Mouse (Mus musculus) spleen, adult 2 months (tissue): Measurements from ENCODE around the gene Lrrc8d. TPM values are rescaled to one million over a fixed set of nuclear protein-coding genes. Genes with fewer than 3 reads are reported as not detected.

Source experiments
- DNase-seq, 2 experiments: peaks; one replicate each; pipeline versions ENCODE4 v3.0.0 to v3.0.0-alpha.2; 2012 to 2021; ENCODE audit warnings: low spot score in 2 of 2, low read depth in 1 of 2
- H3K27ac ChIP-seq: fragments of 200-500 bp; 2 replicates; pipeline ENCODE4 v1.5.1; 2012; ENCODE audit warnings: low read length, inconsistent platforms; ENCODE audit not compliant: insufficient read depth
- H3K27me3 ChIP-seq: fragments of 200-500 bp; 2 replicates; pipeline ENCODE4 v1.6.1; 2012; ENCODE audit warnings: mild to moderate bottlenecking, moderate library complexity, low read length, inconsistent platforms; ENCODE audit not compliant: control insufficient read depth, insufficient read depth
- H3K36me3 ChIP-seq: fragments of 200-500 bp; 2 replicates; pipeline ENCODE4 v1.6.1; 2012; ENCODE audit warnings: mild to moderate bottlenecking, low read length, inconsistent platforms; ENCODE audit not compliant: control insufficient read depth, insufficient read depth
- H3K4me1 ChIP-seq: fragments of 200-500 bp; 2 replicates; pipeline ENCODE4 v1.6.1; 2011; ENCODE audit warnings: inconsistent platforms; ENCODE audit not compliant: control insufficient read depth, insufficient read depth, insufficient read length
- H3K4me3 ChIP-seq: fragments of 200-500 bp; 2 replicates; pipeline ENCODE4 v1.5.1; 2011; ENCODE audit warnings: mild to moderate bottlenecking, inconsistent platforms; ENCODE audit not compliant: insufficient read depth, insufficient read length; ENCODE audit errors: extremely low read depth
- CTCF ChIP-seq: fragments of 200-500 bp; IDR thresholded peaks from 2 replicates; pipeline ENCODE4 v1.5.1; 2011; ENCODE audit warnings: mild to moderate bottlenecking, inconsistent platforms; ENCODE audit not compliant: insufficient read depth, insufficient read length, insufficient replicate concordance; ENCODE audit errors: extremely low read depth
- POLR2A ChIP-seq: fragments of 200-500 bp; IDR thresholded peaks from 2 replicates; pipeline ENCODE4 v1.6.1; 2011; ENCODE audit warnings: low read depth, low read length, inconsistent platforms
- WGBS: fragments of 180-500 bp; shearing (Covaris S2); methylation state at CpG from one replicate; pipeline ENCODE4 v1.1.7; 2018; 5-methylcytosine and 5-hydroxymethylcytosine counted together
- polyA plus RNA-seq: library from polyadenylated mRNA; depleted of rRNA; stranded (reverse); fragments of >200 nt; gene quantifications from 2 replicates; pipeline ENCODE4 v1.2.3, GENCODE M21; 2012

Gene Lrrc8d
- polyA plus RNA-seq, 1 experiment = 5.2 TPM

DNA sequence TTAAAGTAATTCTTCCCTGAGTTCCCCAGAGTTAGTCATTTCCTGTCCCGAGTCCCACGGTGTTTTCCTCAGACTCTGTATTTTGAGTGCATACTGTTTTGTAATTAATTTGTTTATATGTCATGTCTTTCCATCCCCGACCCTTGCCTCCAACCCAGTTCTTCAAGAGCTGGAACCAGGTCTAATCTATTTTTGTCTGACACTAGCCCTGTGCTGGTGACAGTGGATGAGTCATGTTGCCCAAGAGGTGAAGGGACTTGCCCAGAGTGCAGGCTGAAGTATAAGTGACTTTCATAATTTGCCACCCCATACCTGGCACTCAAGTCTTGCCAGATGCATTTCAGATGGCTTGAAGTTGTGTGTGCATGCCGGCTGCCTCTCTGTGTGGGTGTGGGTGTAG is 98.7 kb downstream of the Lrrc8d start:
- no peak for TF ChIP-seq CTCF
- no peak for TF ChIP-seq POLR2A
- H3K36me3 ChIP-seq = no peaks in the 10 kb centered on the region
- peaks cover 2% of the 10 kb centered on the region; the same call in 1 of the 2 replicates for H3K4me1 ChIP-seq
- H3K4me3 ChIP-seq = no peak overlapping the region
- H3K27me3 ChIP-seq = no peaks in the 10 kb centered on the region
- no peak overlapping the region for H3K27ac ChIP-seq
- DNase-seq = no peak
- WGBS = 64% methylated on average over 4 of the region's 4 CpGs

- H3K27ac ChIP-seq = no peak overlapping the region
- 54% methylated on average over 13 of the region's 13 CpGs for WGBS
- DNase-seq = no peak
These were observed 100.3 kb downstream of the Lrrc8d start for GRCm38 (mm10) chr5:105799850-105800635.

DNA sequence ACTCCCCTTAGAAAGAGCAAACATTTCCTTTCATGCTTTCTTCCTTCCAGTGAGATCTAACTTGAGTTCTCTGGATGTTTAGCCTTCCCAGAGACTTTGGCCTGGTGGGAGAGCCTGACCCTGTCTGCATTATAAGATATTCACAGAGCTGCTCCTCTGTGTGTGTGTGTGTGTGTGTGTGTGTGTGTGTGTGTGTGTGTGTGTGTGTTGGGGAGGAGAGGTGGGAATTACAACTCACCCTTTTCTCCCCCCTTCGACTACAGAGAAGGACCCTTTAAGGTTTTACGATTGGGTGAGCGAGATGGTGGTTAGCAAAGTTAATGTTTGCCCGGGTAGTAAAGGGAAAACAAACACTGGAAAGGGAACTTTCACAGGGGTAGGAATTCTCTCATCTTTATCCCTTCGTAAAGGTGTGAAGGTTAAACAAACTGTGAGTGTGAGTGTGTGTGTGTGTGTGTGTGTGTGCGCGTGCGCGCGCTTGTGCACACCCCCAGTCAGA is 101.3 kb downstream of the Lrrc8d start:
- Histone ChIP-seq H3K36me3 (no peaks in the 10 kb centered on the region), H3K27ac (no peak overlapping the region)
- DNase-seq = no peak

More at GRCm38 (mm10) chr5:105799850-105800635, 100.3 kb downstream of the Lrrc8d start:
- Histone ChIP-seq H3K36me3 (no peaks in the 10 kb centered on the region), H3K27me3 (no peaks in the 10 kb centered on the region), H3K4me1 (peaks cover 2% of the 10 kb centered on the region; the same call in 1 of the 2 replicates), H3K4me3 (no peak overlapping the region)
- TF ChIP-seq POLR2A (no peak), CTCF (no peak)

DNA sequence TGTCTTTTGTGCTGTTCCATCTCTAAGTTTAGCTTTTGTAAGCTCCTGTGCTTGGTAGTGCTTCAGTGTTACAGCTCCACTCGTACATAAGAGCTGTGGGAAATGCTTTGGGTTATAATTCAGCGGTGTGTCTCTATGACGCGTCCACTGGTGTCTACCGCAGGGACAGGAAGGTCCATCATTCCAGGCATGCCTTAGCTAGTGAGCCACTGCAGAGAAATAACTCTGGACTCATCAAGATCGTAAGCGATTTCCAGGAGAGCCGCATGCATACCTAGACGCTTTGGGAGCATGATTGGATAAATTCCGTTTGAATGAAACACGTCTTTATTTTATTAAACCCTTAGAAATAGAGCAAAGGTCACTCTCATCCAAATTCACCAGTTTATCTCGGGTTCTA is 106.2 kb downstream of the Lrrc8d start:
- TF ChIP-seq POLR2A = no peak
- no peak for TF ChIP-seq CTCF
- no peak overlapping the region for H3K27ac ChIP-seq
- WGBS = 95% methylated on average over 12 of the region's 12 CpGs
- H3K4me3 ChIP-seq = no peak overlapping the region
- H3K27me3 ChIP-seq = no peaks in the 10 kb centered on the region
- H3K36me3 ChIP-seq = no peaks in the 10 kb centered on the region
- DNase-seq = no peak
- H3K4me1 ChIP-seq = no peaks in the 10 kb centered on the region

More for the DNA sequence above, 101.3 kb downstream of the Lrrc8d start:
- TF ChIP-seq POLR2A = no peak
- no peak for TF ChIP-seq CTCF
- 93% methylated on average over 10 of the region's 10 CpGs for WGBS
- Histone ChIP-seq H3K4me3 (no peak overlapping the region), H3K27me3 (no peaks in the 10 kb centered on the region), H3K4me1 (peaks cover 2% of the 10 kb centered on the region; the same call in 1 of the 2 replicates)

GRCm38 (mm10) chr5:105807461-105807860 is 107.7 kb downstream of the Lrrc8d start:
- H3K36me3 ChIP-seq = peaks cover 3% of the 10 kb centered on the region
- no peak overlapping the region for H3K4me3 ChIP-seq
- H3K27me3 ChIP-seq = no peaks in the 10 kb centered on the region
- no peak for DNase-seq
- TF ChIP-seq POLR2A (no peak), CTCF (no peak)
- H3K27ac ChIP-seq = no peak overlapping the region
- 62% methylated on average over 7 of the region's 7 CpGs for WGBS
- no peaks in the 10 kb centered on the region for H3K4me1 ChIP-seq

DNA sequence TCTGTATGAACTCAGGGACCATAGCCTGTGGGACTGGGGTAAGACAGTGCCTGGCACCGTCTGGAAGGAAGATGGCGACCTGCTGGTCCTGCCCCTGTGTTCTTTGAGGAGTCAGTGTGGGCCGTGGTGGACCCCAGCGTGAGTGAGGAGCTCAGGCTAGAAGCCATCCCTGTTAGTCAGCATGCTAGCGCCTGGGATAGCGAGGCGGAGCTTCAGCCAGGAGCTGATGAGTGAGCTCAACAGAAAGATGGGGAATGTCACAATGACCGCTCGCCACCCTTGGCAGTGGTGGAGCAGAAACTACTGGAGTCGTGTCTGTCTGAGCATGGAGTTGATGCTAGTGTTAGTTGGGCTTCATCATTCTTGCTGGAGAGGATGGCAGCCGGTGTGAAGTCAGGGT is 109.3 kb downstream of the Lrrc8d start:
- peaks cover 16% of the 10 kb centered on the region for H3K36me3 ChIP-seq
- H3K4me3 ChIP-seq = no peak overlapping the region
- no peaks in the 10 kb centered on the region for H3K27me3 ChIP-seq
- 92% methylated on average over 11 of the region's 11 CpGs for WGBS
- no peak for DNase-seq
- H3K4me1 ChIP-seq = no peaks in the 10 kb centered on the region
- H3K27ac ChIP-seq = no peak overlapping the region
- TF ChIP-seq POLR2A (no peak), CTCF (no peak)

DNA sequence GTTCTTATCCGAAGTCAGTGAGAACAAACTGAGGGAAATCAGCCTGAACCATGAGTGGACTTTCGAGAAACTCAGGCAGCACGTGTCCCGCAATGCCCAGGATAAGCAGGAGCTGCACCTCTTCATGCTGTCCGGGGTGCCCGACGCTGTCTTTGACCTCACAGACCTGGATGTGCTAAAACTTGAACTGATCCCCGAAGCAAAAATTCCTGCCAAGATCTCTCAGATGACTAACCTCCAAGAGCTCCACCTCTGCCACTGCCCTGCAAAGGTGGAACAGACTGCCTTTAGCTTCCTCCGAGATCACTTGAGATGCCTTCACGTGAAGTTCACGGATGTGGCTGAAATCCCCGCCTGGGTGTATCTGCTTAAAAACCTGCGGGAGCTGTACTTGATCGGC is 113.3 kb downstream of the Lrrc8d start:
- no peak for TF ChIP-seq CTCF
- no peak for DNase-seq
- no peaks in the 10 kb centered on the region for H3K4me1 ChIP-seq
- no peak overlapping the region for H3K4me3 ChIP-seq
- H3K36me3 ChIP-seq = peaks cover 17% of the 10 kb centered on the region
- 98% methylated on average over 14 of the region's 14 CpGs for WGBS
- no peaks in the 10 kb centered on the region for H3K27me3 ChIP-seq
- no peak overlapping the region for H3K27ac ChIP-seq
